Mouse (Mus musculus): Measurements from ENCODE around the gene Prn.

DNA sequence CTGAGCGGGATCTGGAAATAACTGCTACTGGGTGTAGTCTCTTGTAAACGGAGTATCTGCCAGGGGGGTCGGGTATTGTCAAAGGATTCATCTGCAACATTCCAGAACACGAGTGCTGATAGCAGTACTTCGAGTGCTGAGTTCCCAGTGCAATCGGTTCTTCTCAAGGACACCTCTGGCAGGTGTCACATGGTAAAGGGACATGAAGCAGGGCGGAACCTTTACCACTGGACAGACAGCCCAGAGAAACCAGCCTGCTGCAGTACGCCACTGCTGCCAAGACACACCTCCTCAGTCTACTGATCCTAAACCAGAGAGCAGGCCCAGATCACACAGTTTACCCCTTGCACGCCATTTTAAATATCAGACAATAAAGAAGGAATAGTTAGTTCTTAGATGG is 45.1 kb downstream of the Prn start:
- no peak for TF ChIP-seq CTCF (IDR thresholded peaks at IDR 0.05; ENCODE audit: control insufficient read depth, insufficient read depth, insufficient replicate concordance, low read depth, low read length)
- no peak for TF ChIP-seq POLR2A (IDR thresholded peaks at IDR 0.05; ENCODE audit: control insufficient read depth, low read depth, low read length)
